Mouse (Mus musculus) CD4-positive, CD25-positive, alpha-beta regulatory T cell, adult 2 months (primary cell): ENCODE measurements around the gene Casz1.

Experiments used
- DNase-seq: peaks from one replicate; pipeline ENCODE4 v3.0.0-alpha.2; 2012; ENCODE audit warnings: low read depth, low spot score

Gene Casz1

DNA sequence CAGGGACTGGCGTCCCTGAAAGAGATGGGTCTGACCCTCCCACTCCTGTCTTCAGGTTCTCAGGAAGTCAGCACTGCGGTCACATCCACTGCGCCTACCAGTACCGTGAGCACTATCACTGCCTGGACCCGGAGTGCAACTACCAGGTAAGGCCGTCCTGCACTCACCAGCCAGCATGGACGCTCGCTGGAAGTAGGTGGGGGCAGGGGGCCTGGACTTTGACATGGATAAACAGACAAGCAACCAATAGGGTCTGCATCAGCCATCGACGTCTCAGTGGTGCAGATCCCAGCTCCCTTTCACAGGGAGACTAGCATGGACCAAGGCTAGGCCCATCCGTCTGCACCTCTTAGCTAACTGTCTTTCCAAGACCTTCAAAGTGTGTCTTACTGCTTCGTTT lies 131.9 kb downstream of the Casz1 start:
- no peak for DNase-seq

- no peak for DNase-seq
These were observed 132.5 kb downstream of the Casz1 start for GRCm38 (mm10) chr4:148936727-148937126.

- DNase-seq, result no peak
These were observed 134.3 kb downstream of the Casz1 start for GRCm38 (mm10) chr4:148938546-148938945.

DNA sequence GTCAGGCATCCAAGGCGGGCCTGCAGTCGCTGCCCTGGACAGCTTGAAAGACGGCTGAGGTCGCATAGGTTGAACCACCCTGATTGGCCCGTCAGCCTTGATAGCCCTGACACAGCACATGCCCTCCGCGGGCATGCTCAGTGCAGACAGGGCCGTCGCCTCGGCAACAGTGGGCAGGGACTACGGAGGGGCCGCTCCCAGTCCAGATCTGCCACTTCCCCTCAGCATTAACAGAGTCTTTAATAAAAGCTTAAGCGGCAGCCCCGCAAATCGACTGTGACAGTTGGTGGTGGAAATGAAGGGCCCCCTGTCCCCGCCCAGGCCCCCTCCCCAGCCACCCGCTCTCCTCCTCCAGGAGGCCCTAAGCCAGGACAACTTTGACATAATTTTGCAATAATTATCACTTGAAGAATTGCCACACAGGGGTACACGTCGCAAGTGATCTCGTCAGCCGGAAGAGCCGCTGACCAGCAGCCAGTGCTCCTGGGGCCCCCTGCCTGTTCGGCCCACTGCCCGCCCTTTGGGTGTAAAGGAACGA lies 136.5 kb downstream of the Casz1 start:
- peak; percentile 54 for DNase-seq

- no peak for DNase-seq
These were observed 137.1 kb downstream of the Casz1 start for GRCm38 (mm10) chr4:148941321-148941720.

- no peak for DNase-seq
These were observed 138.9 kb downstream of the Casz1 start for GRCm38 (mm10) chr4:148943099-148943498.

- DNase-seq, result no peak
These were observed 141.2 kb downstream of the Casz1 start for GRCm38 (mm10) chr4:148945476-148945881.

GRCm38 (mm10) chr4:148946071-148946470 lies 141.8 kb downstream of the Casz1 start:
- DNase-seq, result no peak

- no peak for DNase-seq
These were observed 143.7 kb downstream of the Casz1 start for GRCm38 (mm10) chr4:148947833-148948388.

DNA sequence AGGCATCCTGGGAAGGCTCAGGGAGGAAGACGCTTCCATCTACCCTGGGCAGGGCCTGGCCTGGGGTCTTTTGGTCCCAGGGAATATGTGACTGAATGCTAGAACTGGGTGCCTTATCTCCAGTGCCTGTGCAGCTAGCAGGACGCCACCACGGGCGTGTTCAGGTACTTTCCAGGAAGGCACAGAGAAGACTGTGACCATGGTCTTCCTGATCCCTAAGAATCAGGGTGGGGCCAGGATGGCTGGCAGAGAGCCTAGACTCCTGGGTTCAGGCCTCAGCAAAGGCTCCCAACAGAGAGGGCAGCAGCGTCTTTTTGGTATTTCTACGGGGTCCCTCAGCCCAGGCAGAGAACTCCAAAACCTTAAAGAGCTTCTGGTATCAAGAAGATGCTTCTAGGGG lies 146.3 kb downstream of the Casz1 start:
- DNase-seq, result no peak

DNA sequence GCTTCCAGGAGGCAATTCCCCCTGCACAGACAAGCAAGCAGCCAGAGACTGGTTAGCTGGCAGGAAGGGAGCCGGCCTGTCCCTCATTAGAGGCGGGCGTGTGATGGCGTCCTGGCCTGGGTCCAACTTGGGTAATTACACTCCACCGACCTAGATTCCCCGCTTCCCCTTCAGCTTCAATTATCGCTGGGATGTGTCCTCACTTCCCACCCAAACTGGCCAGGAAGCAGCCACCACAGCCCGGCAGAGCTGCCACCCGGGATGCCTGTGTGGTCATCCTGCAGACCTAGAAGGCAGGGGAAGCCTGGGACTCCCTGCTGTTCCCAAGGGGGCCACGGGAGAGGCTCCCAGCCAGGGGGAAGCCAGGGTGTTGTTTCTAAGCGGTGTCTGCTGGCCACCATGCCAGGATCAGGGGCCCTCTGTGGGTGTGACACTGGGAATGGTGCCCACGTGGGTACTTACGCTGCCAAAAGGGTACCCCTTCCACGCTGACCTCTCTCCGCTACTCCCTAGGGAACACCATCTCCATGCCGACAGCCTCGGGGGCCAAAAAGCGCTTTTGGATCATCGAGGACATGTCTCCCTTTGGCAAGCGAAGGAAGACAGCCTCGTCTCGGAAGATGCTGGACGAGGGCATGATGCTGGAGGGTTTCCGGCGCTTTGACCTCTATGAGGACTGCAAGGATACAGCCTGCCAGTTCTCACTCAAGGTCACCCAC lies 146.9 kb downstream of the Casz1 start:
- no peak for DNase-seq

GRCm38 (mm10) chr4:148951821-148952291 lies 147.6 kb downstream of the Casz1 start:
- no peak for DNase-seq

DNA sequence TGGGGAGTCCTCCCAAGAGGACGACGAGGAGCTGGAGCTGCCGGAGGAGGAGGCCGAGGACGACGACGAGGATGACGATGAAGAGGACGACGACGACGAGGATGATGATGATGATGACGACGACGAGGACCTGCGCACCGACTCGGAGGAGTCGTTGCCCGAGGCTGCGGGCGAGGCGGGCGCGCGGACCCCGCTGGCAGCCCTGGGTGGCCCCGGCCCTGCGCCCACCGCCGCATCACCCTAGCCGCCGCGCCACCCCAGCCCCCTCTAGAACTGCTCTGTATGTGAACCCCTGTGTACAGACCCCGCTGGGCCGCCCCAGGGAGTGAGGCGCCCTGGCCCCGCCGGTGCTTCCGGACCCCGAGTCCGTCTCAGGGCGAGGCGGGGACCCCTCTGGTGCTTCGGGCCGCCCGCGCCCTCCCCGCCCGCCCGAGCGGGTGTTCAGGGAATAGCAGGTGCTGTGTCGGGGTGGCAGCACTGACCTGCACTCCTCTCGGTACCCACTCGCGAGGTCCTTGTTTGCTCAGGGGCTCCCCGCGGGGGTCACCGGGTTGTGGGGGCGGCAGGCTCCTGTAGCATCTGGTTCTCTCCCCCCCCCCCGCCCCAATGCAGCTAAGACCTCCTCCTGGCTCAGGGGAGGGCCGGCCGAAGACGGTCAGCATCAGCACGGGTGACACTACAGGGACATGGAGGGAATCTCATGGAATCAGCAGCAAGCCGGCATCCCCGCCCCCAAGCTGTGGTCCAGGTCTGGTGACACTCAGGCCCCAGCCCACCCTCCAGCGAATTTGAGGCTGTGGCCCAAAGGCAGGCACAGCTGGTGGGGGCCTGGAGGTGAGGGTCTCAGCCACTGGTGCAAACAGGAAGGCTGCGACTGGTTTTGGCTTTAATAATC lies 148.3 kb downstream of the Casz1 start:
- no peak for DNase-seq

DNA sequence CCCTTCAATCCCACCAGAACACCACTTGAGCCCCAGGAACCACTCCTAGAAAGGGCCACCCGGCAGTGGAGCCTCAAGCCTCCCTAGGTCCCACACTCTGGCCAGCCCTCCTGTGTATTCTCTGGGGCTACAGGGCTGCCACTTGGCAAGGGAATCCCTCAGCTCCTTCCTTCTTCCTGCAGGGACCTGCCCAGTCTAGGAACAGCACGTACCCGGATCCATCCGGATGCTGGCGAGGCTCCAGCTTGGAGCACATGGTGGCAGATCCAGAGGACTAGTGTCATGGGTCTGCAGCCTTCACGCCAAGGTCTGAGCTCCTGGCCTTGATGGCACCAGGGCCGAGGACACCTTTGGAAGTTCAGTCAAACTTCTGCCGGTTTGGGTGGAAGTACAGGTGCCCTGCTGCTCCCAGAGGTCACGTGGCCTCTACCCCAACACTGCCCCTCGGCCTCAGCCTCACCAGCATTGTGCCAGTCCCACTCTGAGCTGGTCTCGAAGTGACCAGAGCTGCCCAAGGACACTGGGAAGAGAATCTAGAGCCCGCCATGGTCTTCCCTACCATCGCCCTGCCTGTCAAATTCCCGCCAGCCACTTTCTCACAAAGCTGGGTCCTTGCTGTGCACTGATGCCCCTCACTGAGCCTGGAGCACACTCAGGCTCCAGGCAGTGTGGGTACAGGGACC lies 151.0 kb downstream of the Casz1 start:
- no peak for DNase-seq

DNA sequence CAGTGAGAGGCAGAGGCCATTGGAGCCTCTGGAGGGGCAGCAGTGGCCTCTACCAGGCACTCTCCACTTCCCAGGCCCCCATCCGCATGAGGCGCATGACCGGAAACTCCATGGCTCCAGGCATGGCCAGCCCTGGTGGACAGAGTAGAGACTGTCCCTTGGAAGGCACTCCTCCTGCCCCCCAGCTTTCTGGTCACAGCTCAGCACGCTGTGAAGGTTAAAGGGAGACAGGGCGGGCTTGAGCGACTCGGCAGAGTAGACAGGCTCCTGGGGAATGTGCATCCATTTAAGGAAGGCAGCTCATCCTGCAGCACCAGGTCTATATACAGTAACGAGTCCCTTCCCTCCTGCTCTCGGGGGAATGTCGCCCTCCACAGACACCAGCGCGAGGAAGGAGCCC lies 155.8 kb downstream of the Casz1 start:
- no peak for DNase-seq

DNA sequence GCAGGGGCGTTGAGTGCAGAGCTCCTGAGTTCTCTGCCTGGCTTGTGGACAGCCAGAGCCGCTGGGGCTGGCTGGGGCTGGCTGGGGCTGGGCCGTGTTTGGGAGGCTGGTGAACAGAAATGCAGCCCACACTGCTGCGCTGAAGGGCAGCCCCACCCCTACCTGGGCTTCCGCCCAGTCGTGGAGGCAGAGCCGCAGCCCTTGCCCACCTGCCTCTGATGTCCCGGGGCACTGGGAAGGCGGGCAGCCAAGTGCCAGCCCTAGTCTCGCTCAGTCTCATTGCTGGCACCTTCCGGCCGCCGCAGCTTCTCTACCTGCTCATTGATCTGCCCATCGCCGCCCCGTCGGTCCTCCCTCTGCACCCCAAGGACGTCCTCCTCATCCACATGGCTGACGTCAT lies 156.9 kb downstream of the Casz1 start:
- no peak for DNase-seq

DNA sequence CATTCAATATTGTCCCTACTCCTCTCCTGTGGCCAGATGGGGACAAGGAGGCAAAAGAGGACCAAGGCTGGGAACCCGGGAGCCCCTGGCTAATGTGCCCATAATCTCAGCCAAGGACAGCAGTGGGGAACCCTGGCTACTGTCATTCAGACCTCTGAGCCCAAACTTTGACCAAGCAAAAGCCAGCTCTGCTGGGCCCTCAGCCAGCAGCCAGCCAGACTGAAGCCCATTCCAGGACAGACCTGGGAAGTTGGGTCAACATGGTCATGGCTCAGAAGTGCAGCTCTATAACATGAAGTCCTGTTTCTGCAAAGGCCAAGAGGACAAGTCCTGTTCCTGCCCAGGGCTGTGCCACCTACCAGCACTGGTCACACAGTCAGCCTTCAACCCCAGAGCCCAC lies 157.9 kb downstream of the Casz1 start:
- no peak for DNase-seq

GRCm38 (mm10) chr4:148964541-148965310 lies 160.5 kb downstream of the Casz1 start:
- no peak for DNase-seq

DNA sequence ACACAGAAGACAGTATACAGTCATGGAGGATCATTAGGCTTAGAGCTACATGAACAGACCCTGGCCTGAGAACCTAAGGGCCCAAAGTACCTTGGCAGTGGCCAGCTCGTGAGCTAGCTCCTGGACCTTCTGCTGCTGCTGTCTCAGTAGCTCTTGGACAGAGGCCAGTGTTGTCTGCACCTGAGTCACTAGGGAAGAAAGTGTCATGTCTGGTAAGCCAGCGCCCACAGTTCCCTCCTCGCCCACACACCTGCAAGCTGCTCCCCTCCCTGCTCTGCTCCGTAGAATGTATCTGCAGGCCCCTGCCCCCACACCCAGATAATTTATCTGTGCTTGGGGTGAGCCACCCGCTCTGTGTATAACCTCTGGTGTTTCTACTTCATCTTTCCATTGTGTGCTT lies 161.9 kb downstream of the Casz1 start:
- no peak for DNase-seq

DNA sequence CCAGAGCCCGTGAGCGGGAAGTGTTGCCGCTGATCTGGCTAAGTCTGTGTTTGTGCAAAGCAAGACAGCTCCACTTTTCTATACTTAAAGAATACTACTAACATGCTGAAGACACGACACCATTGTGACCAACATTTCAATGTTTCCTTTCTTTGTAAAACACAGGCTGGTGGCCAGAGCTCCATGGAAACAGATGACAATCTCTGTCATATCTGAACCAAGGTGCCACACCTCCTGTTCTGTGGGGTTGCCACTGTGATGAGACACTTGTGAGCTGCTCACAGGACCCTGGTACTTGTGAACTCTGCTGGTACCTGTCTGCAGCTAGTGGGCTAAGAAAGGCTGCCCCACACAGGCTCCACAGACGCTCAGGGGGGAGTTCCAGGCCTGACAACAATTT lies 164.6 kb downstream of the Casz1 start:
- no peak for DNase-seq

DNA sequence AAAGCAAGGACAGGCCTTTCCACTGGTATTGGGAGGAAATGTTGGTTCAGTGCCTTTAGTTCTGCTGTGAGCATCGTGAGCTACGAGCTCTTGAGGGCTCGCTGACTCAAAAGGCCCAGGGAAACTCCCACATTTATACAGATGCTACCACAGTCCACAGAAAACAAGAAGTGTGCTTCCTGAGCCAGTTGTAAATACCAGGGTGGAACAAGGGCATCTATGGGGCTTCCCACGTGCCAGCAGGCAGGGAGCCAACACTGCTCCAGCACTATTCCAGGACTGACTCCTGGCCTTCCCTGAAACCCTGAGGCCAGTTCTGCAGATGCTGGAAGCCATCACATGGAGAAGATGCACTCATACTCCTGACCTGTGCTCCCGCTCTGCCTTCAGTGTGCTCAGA lies 165.4 kb downstream of the Casz1 start:
- DNase-seq, result no peak
